Mouse (Mus musculus) limb, embryonic 13.5 days (tissue): ENCODE results near the gene Dtx3. TPM values are rescaled to one million over a fixed set of nuclear protein-coding genes. Genes with fewer than 3 reads are reported as not detected.
A peak's percentile ranks its signal among the peaks of the same experiment; 100 is the strongest.

Source experiments
- ATAC-seq: fragments of 200-750 bp; cut with Nextera tagmentation; 2 replicates; pipeline ENCODE4 v1.8.0; 2017; ENCODE audit warnings: low read depth, moderate number of reproducible peaks, moderate TSS enrichment; ENCODE audit not compliant: low FRiP score
- H3K27ac ChIP-seq: fragments of 300-500 bp; sonication (generic); 2 replicates; pipeline ENCODE4 v1.5.1; 2015; ENCODE audit warnings: inconsistent platforms, mild to moderate bottlenecking, moderate library complexity
- H3K27me3 ChIP-seq: fragments of 300-500 bp; sonication (generic); 2 replicates; pipeline ENCODE4 v1.6.1; 2015; ENCODE audit warnings: mild to moderate bottlenecking, inconsistent platforms
- H3K36me3 ChIP-seq: fragments of 300-500 bp; sonication (generic); 2 replicates; pipeline ENCODE4 v1.6.1; 2015; ENCODE audit warnings: inconsistent platforms, mild to moderate bottlenecking, moderate library complexity
- H3K4me1 ChIP-seq: fragments of 300-500 bp; sonication (generic); 2 replicates; pipeline ENCODE4 v1.6.1; 2015; ENCODE audit warnings: inconsistent platforms
- H3K4me2 ChIP-seq: fragments of 300-500 bp; sonication (generic); replicated peaks from 2 replicates; pipeline ENCODE4 v1.6.1; 2015; ENCODE audit warnings: inconsistent platforms, mild to moderate bottlenecking, moderate library complexity
- H3K4me3 ChIP-seq: fragments of 300-500 bp; sonication (generic); 2 replicates; pipeline ENCODE4 v1.5.1; 2015; ENCODE audit warnings: moderate library complexity, mild to moderate bottlenecking, inconsistent platforms
- H3K9ac ChIP-seq: fragments of 300-500 bp; sonication (generic); 2 replicates; pipeline ENCODE4 v1.6.1; 2015; ENCODE audit warnings: mild to moderate bottlenecking, inconsistent platforms
- H3K9me3 ChIP-seq: fragments of 300-500 bp; sonication (generic); 2 replicates; pipeline ENCODE4 v1.6.1; 2016; ENCODE audit warnings: inconsistent platforms
- WGBS: fragments of 180-500 bp; shearing (Covaris S2); methylation state at CpG from one replicate; pipeline ENCODE4 v1.1.7; 2015; 5-methylcytosine and 5-hydroxymethylcytosine counted together
- polyA plus RNA-seq: library from polyadenylated mRNA; unstranded; fragments of >200 nt; fragmentation: Nextera tagmentation; extraction: Ambion mirVana; gene quantifications from 2 replicates; pipeline ENCODE4 v1.2.1, GENCODE M21; 2015

The Dtx3 gene
- polyA plus RNA-seq, 1 experiment from 2014 or later = 173 TPM

- Histone ChIP-seq H3K27me3 (no peaks in the 10 kb centered on the region), H3K4me3 (no peak overlapping the region), H3K27ac (no peak overlapping the region), H3K4me2 (no peak overlapping the region), H3K36me3 (no peaks in the 10 kb centered on the region), H3K4me1 (no peaks in the 10 kb centered on the region), H3K9me3 (no peaks in the 10 kb centered on the region), H3K9ac (no peak overlapping the region)
- ATAC-seq = no peak
Observed at GRCm38 (mm10) chr10:127217177-127217576, 21.6 kb upstream of the Dtx3 start.

GRCm38 (mm10) chr10:127216456-127216855 lies 20.9 kb upstream of the Dtx3 start:
- Histone ChIP-seq H3K9ac (no peak overlapping the region), H3K4me2 (no peak overlapping the region), H3K4me3 (no peak overlapping the region), H3K36me3 (no peaks in the 10 kb centered on the region), H3K4me1 (no peaks in the 10 kb centered on the region), H3K9me3 (no peaks in the 10 kb centered on the region), H3K27me3 (no peaks in the 10 kb centered on the region), H3K27ac (no peak overlapping the region)
- ATAC-seq = no peak
- 94% methylated on average over 11 of the region's 11 CpGs for WGBS

GRCm38 (mm10) chr10:127214422-127214803 lies 18.9 kb upstream of the Dtx3 start:
- H3K36me3 ChIP-seq = no peaks in the 10 kb centered on the region
- H3K27me3 ChIP-seq = no peaks in the 10 kb centered on the region
- H3K4me3 ChIP-seq = no peak overlapping the region
- ATAC-seq = no peak
- H3K27ac ChIP-seq = no peak overlapping the region
- peaks cover 15% of the 10 kb centered on the region for H3K4me1 ChIP-seq
- 74% methylated on average over 1 of the region's 1 CpGs for WGBS
- H3K4me2 ChIP-seq = no peak overlapping the region
- H3K9me3 ChIP-seq = no peaks in the 10 kb centered on the region
- H3K9ac ChIP-seq = no peak overlapping the region

- 84% methylated on average over 13 of the region's 13 CpGs for WGBS
- H3K9ac ChIP-seq = no peak overlapping the region
- H3K27ac ChIP-seq = no peak overlapping the region
- no peak for ATAC-seq
- H3K9me3 ChIP-seq = no peaks in the 10 kb centered on the region
- no peak overlapping the region for H3K4me2 ChIP-seq
- no peaks in the 10 kb centered on the region for H3K27me3 ChIP-seq
- H3K4me3 ChIP-seq = no peak overlapping the region
- 0 out of 2 replicates have a peak, but pooled peaks cover under 1% of the 10 kb centered on the region for H3K36me3 ChIP-seq
- H3K4me1 ChIP-seq = peaks cover 15% of the 10 kb centered on the region
Observed at GRCm38 (mm10) chr10:127213704-127214421, 18.3 kb upstream of the Dtx3 start.

- no peak for ATAC-seq
- Histone ChIP-seq H3K27ac (no peak overlapping the region), H3K27me3 (no peaks in the 10 kb centered on the region), H3K4me1 (peaks cover 15% of the 10 kb centered on the region), H3K36me3 (peaks cover 6% of the 10 kb centered on the region), H3K9me3 (no peaks in the 10 kb centered on the region), H3K9ac (no peak overlapping the region), H3K4me3 (no peak overlapping the region), H3K4me2 (no peak overlapping the region)
- 88% methylated on average over 8 of the region's 8 CpGs for WGBS
Observed at GRCm38 (mm10) chr10:127213272-127213671, 17.7 kb upstream of the Dtx3 start.

- peak within 1 kb of the TSS; percentile 84 for H3K9ac ChIP-seq
- peaks cover 23% of the 10 kb centered on the region for H3K36me3 ChIP-seq
- peaks cover 15% of the 10 kb centered on the region for H3K4me1 ChIP-seq
- no peaks in the 10 kb centered on the region for H3K9me3 ChIP-seq
- WGBS = under 1% methylated on average over 46 of the region's 47 CpGs
- no peak within 1 kb of the TSS; the same call in 1 of the 2 replicates for H3K27ac ChIP-seq
- no peaks in the 10 kb centered on the region for H3K27me3 ChIP-seq
- peak within 1 kb of the TSS; percentile 97 for H3K4me2 ChIP-seq
- H3K4me3 ChIP-seq = peak within 1 kb of the TSS; percentile 86
- ATAC-seq = peak; percentile 96
Observed at GRCm38 (mm10) chr10:127211414-127211854, 15.9 kb upstream of the Dtx3 start, which contains the start of gene Pip4k2c. Pip4k2c (minus strand) TSS chr10:127211585.

- peaks cover 28% of the 10 kb centered on the region for H3K36me3 ChIP-seq
- H3K4me1 ChIP-seq = peaks cover 15% of the 10 kb centered on the region
- H3K27me3 ChIP-seq = no peaks in the 10 kb centered on the region
- peak overlapping the region; percentile 97 for H3K4me2 ChIP-seq
- H3K27ac ChIP-seq = no peak overlapping the region; the same call in 1 of the 2 replicates
- H3K9ac ChIP-seq = peak overlapping the region; percentile 84
- H3K9me3 ChIP-seq = no peaks in the 10 kb centered on the region
- WGBS = under 1% methylated on average over 25 of the region's 25 CpGs
- peak overlapping the region; percentile 86 for H3K4me3 ChIP-seq
- peak; percentile 73 for ATAC-seq
Observed at GRCm38 (mm10) chr10:127210961-127211405, 15.5 kb upstream of the Dtx3 start.

- Histone ChIP-seq H3K9me3 (no peaks in the 10 kb centered on the region), H3K27ac (no peak overlapping the region), H3K4me2 (peak overlapping the region; percentile 97), H3K36me3 (peaks cover 37% of the 10 kb centered on the region), H3K9ac (peak overlapping the region; percentile 84), H3K4me1 (peaks cover 15% of the 10 kb centered on the region), H3K4me3 (peak overlapping the region; percentile 86), H3K27me3 (no peaks in the 10 kb centered on the region)
- WGBS = 88% methylated on average over 13 of the region's 13 CpGs
- ATAC-seq = no peak
Observed at GRCm38 (mm10) chr10:127209928-127210570, 14.5 kb upstream of the Dtx3 start.

- Histone ChIP-seq H3K9ac (no peak overlapping the region), H3K27me3 (no peaks in the 10 kb centered on the region), H3K4me2 (no peak overlapping the region), H3K4me3 (no peak overlapping the region), H3K27ac (no peak overlapping the region), H3K9me3 (no peaks in the 10 kb centered on the region), H3K4me1 (peaks cover 15% of the 10 kb centered on the region), H3K36me3 (peaks cover 47% of the 10 kb centered on the region)
- WGBS = 91% methylated on average over 4 of the region's 4 CpGs
- no peak for ATAC-seq
Observed at GRCm38 (mm10) chr10:127208921-127209320, 13.4 kb upstream of the Dtx3 start.

GRCm38 (mm10) chr10:127205373-127205772 lies 9.8 kb upstream of the Dtx3 start:
- Histone ChIP-seq H3K4me1 (peaks cover 8% of the 10 kb centered on the region), H3K9me3 (no peaks in the 10 kb centered on the region), H3K27me3 (no peaks in the 10 kb centered on the region), H3K4me3 (no peak overlapping the region), H3K4me2 (no peak overlapping the region), H3K36me3 (peaks cover 78% of the 10 kb centered on the region), H3K27ac (no peak overlapping the region), H3K9ac (no peak overlapping the region)
- no peak for ATAC-seq
- WGBS = 88% methylated on average over 10 of the region's 10 CpGs

- Histone ChIP-seq H3K27me3 (no peaks in the 10 kb centered on the region), H3K4me1 (peaks cover under 1% of the 10 kb centered on the region; the same call in 1 of the 2 replicates), H3K36me3 (peaks cover 86% of the 10 kb centered on the region), H3K4me3 (no peak overlapping the region), H3K27ac (no peak overlapping the region), H3K9ac (no peak overlapping the region), H3K9me3 (no peaks in the 10 kb centered on the region), H3K4me2 (no peak overlapping the region)
- no peak for ATAC-seq
- WGBS = 85% methylated on average over 5 of the region's 5 CpGs
Observed at GRCm38 (mm10) chr10:127204589-127204988, 9.1 kb upstream of the Dtx3 start.

GRCm38 (mm10) chr10:127203106-127203505 lies 7.6 kb upstream of the Dtx3 start:
- Histone ChIP-seq H3K9me3 (no peaks in the 10 kb centered on the region), H3K27ac (no peak overlapping the region), H3K4me1 (no peaks in the 10 kb centered on the region), H3K9ac (no peak overlapping the region), H3K36me3 (peaks cover 93% of the 10 kb centered on the region), H3K4me3 (no peak overlapping the region), H3K27me3 (no peaks in the 10 kb centered on the region), H3K4me2 (no peak overlapping the region)
- WGBS = 90% methylated on average over 3 of the region's 3 CpGs
- ATAC-seq = no peak
